Mouse (Mus musculus) liver, embryonic 13.5 days (tissue): ENCODE data around the gene Ikzf4. TPM values are rescaled to one million over a fixed set of nuclear protein-coding genes. Genes with fewer than 3 reads are reported as not detected.

Experiments
- ATAC-seq: fragments of 200-750 bp; cut with Nextera tagmentation; 2 replicates; pipeline ENCODE4 v1.8.0; 2017; ENCODE audit warnings: low read depth, mild to moderate bottlenecking, moderate number of reproducible peaks, moderate library complexity
- DNase-seq: peaks from one replicate; pipeline ENCODE4 v3.0.0; 2022
- H3K27ac ChIP-seq: fragments of 300-500 bp; sonication (generic); 2 replicates; pipeline ENCODE4 v1.5.1; 2015; ENCODE audit warnings: moderate library complexity, mild to moderate bottlenecking, inconsistent platforms
- H3K27me3 ChIP-seq: fragments of 300-500 bp; sonication (generic); 2 replicates; pipeline ENCODE4 v1.6.1; 2015; ENCODE audit warnings: mild to moderate bottlenecking, inconsistent platforms
- H3K36me3 ChIP-seq: fragments of 300-500 bp; sonication (generic); 2 replicates; pipeline ENCODE4 v1.6.1; 2015; ENCODE audit warnings: mild to moderate bottlenecking, inconsistent platforms
- H3K4me1 ChIP-seq: fragments of 300-500 bp; sonication (generic); replicated peaks from 2 replicates; pipeline ENCODE4 v1.6.1; 2015; ENCODE audit warnings: inconsistent platforms
- H3K4me2 ChIP-seq: fragments of 300-500 bp; sonication (generic); 2 replicates; pipeline ENCODE4 v1.6.1; 2015; ENCODE audit warnings: inconsistent platforms, mild to moderate bottlenecking, moderate library complexity
- H3K4me3 ChIP-seq: fragments of 300-500 bp; sonication (generic); replicated peaks from 2 replicates; pipeline ENCODE4 v1.5.1; 2015; ENCODE audit warnings: mild to moderate bottlenecking, inconsistent platforms
- H3K9ac ChIP-seq: fragments of 300-500 bp; sonication (generic); 2 replicates; pipeline ENCODE4 v1.6.1; 2015; ENCODE audit warnings: mild to moderate bottlenecking, inconsistent platforms
- H3K9me3 ChIP-seq: fragments of 300-500 bp; sonication (generic); replicated peaks from 2 replicates; pipeline ENCODE4 v1.6.1; 2016; ENCODE audit warnings: inconsistent platforms
- WGBS: fragments of 180-500 bp; shearing (Covaris S2); methylation state at CpG from one replicate; pipeline ENCODE4 v1.1.7; 2015; ENCODE audit not compliant: insufficient replicate concordance; 5-methylcytosine and 5-hydroxymethylcytosine counted together
- polyA plus RNA-seq: library from polyadenylated mRNA; unstranded; fragments of >200 nt; fragmentation: Nextera tagmentation; extraction: Ambion mirVana; gene quantifications from 2 replicates; pipeline ENCODE4 v1.2.1, GENCODE M21; 2015

The Ikzf4 gene
- polyA plus RNA-seq, 1 experiment from 2014 or later = 0.12 TPM

GRCm38 (mm10) chr10:128663441-128664220 lies 17.8 kb upstream of the Ikzf4 start:
- no peaks in the 10 kb centered on the region for H3K9me3 ChIP-seq
- no peak for DNase-seq
- peaks cover 28% of the 10 kb centered on the region for H3K27me3 ChIP-seq
- 15% methylated on average over 5 of the region's 5 CpGs for WGBS
- H3K4me1 ChIP-seq = peaks cover 45% of the 10 kb centered on the region
- no peaks in the 10 kb centered on the region for H3K36me3 ChIP-seq
- H3K9ac ChIP-seq = no peak overlapping the region
- no peak for ATAC-seq
- H3K27ac ChIP-seq = peak overlapping the region; percentile 66; the same call in 1 of the 2 replicates
- H3K4me2 ChIP-seq = no peak overlapping the region
- H3K4me3 ChIP-seq = no peak overlapping the region

GRCm38 (mm10) chr10:128662465-128662864 lies 16.7 kb upstream of the Ikzf4 start:
- DNase-seq (no peak), ATAC-seq (no peak)
- Histone ChIP-seq H3K27me3 (peaks cover 18% of the 10 kb centered on the region), H3K4me3 (no peak overlapping the region), H3K4me1 (peaks cover 41% of the 10 kb centered on the region), H3K9me3 (no peaks in the 10 kb centered on the region), H3K27ac (no peak overlapping the region), H3K4me2 (no peak overlapping the region), H3K9ac (no peak overlapping the region), H3K36me3 (no peaks in the 10 kb centered on the region)

GRCm38 (mm10) chr10:128659490-128659889 lies 13.7 kb upstream of the Ikzf4 start:
- Histone ChIP-seq H3K36me3 (no peaks in the 10 kb centered on the region), H3K27ac (no peak overlapping the region), H3K4me1 (peaks cover 39% of the 10 kb centered on the region), H3K9me3 (no peaks in the 10 kb centered on the region), H3K9ac (no peak overlapping the region), H3K4me2 (no peak overlapping the region), H3K4me3 (no peak overlapping the region), H3K27me3 (peaks cover 8% of the 10 kb centered on the region)
- DNase-seq (no peak), ATAC-seq (no peak)
- WGBS = 51% methylated on average over 9 of the region's 9 CpGs

- Histone ChIP-seq H3K4me2 (no peak overlapping the region), H3K27me3 (peaks cover 13% of the 10 kb centered on the region), H3K9ac (no peak overlapping the region), H3K36me3 (no peaks in the 10 kb centered on the region), H3K4me3 (no peak overlapping the region), H3K4me1 (peaks cover 22% of the 10 kb centered on the region), H3K9me3 (no peaks in the 10 kb centered on the region), H3K27ac (no peak overlapping the region)
- ATAC-seq = no peak
- no peak for DNase-seq
- WGBS = 52% methylated on average over 9 of the region's 9 CpGs
Measured at GRCm38 (mm10) chr10:128657844-128658243, 12.1 kb upstream of the Ikzf4 start.

GRCm38 (mm10) chr10:128656731-128657130 lies 10.9 kb upstream of the Ikzf4 start:
- H3K27me3 ChIP-seq = peaks cover 15% of the 10 kb centered on the region
- no peak overlapping the region for H3K4me3 ChIP-seq
- no peaks in the 10 kb centered on the region for H3K9me3 ChIP-seq
- H3K27ac ChIP-seq = no peak overlapping the region; the same call in 1 of the 2 replicates
- H3K4me2 ChIP-seq = no peak overlapping the region
- H3K36me3 ChIP-seq = no peaks in the 10 kb centered on the region
- H3K9ac ChIP-seq = no peak overlapping the region
- 57% methylated on average over 1 of the region's 1 CpGs for WGBS
- ATAC-seq (no peak), DNase-seq (no peak)
- H3K4me1 ChIP-seq = peaks cover 16% of the 10 kb centered on the region

- no peak for DNase-seq
- peak; percentile 73 for ATAC-seq
- Histone ChIP-seq H3K4me1 (peaks cover 16% of the 10 kb centered on the region), H3K9ac (no peak overlapping the region; the same call in 1 of the 2 replicates), H3K36me3 (no peaks in the 10 kb centered on the region), H3K4me3 (no peak overlapping the region), H3K9me3 (no peaks in the 10 kb centered on the region), H3K27ac (no peak overlapping the region), H3K27me3 (peaks cover 18% of the 10 kb centered on the region), H3K4me2 (no peak overlapping the region)
- WGBS = 32% methylated on average over 3 of the region's 3 CpGs
Measured at GRCm38 (mm10) chr10:128655254-128655653, 9.5 kb upstream of the Ikzf4 start.

- DNase-seq (no peak), ATAC-seq (no peak)
- no peaks in the 10 kb centered on the region for H3K36me3 ChIP-seq
- H3K27me3 ChIP-seq = 0 out of 2 replicates have a peak, but pooled peaks cover 10% of the 10 kb centered on the region
- peaks cover 16% of the 10 kb centered on the region for H3K4me1 ChIP-seq
- 63% methylated on average over 4 of the region's 4 CpGs for WGBS
- no peak overlapping the region for H3K4me3 ChIP-seq
- H3K9me3 ChIP-seq = no peaks in the 10 kb centered on the region
- no peak overlapping the region for H3K9ac ChIP-seq
- no peak overlapping the region for H3K27ac ChIP-seq
- H3K4me2 ChIP-seq = no peak overlapping the region
Measured at GRCm38 (mm10) chr10:128653866-128654265, 8.1 kb upstream of the Ikzf4 start.

- H3K4me3 ChIP-seq = peak overlapping the region; percentile 52
- H3K9me3 ChIP-seq = no peaks in the 10 kb centered on the region
- peak overlapping the region; percentile 33; the same call in 1 of the 2 replicates for H3K9ac ChIP-seq
- H3K4me1 ChIP-seq = peaks cover 30% of the 10 kb centered on the region
- ATAC-seq (peak; percentile 37), DNase-seq (no peak)
- no peaks in the 10 kb centered on the region for H3K36me3 ChIP-seq
- H3K27ac ChIP-seq = no peak overlapping the region
- peak overlapping the region; percentile 73 for H3K4me2 ChIP-seq
- 17% methylated on average over 10 of the region's 13 CpGs for WGBS
- peaks cover 58% of the 10 kb centered on the region for H3K27me3 ChIP-seq
Measured at GRCm38 (mm10) chr10:128646139-128647089, 623 bp upstream of the Ikzf4 start.

- ATAC-seq (no peak), DNase-seq (no peak)
- Histone ChIP-seq H3K4me2 (no peak overlapping the region), H3K9me3 (no peaks in the 10 kb centered on the region), H3K27ac (no peak overlapping the region), H3K9ac (no peak overlapping the region), H3K27me3 (peaks cover 79% of the 10 kb centered on the region), H3K36me3 (no peaks in the 10 kb centered on the region), H3K4me1 (peaks cover 30% of the 10 kb centered on the region), H3K4me3 (no peak overlapping the region)
- 57% methylated on average over 6 of the region's 6 CpGs for WGBS
Measured at GRCm38 (mm10) chr10:128642749-128643148, 3.0 kb downstream of the Ikzf4 start.

- Histone ChIP-seq H3K4me1 (peaks cover 34% of the 10 kb centered on the region), H3K27ac (no peak overlapping the region), H3K4me3 (no peak overlapping the region), H3K27me3 (peaks cover 76% of the 10 kb centered on the region), H3K36me3 (no peaks in the 10 kb centered on the region), H3K4me2 (no peak overlapping the region), H3K9me3 (no peaks in the 10 kb centered on the region), H3K9ac (no peak overlapping the region)
- ATAC-seq (no peak), DNase-seq (no peak)
- WGBS = 66% methylated on average over 7 of the region's 7 CpGs
Measured at GRCm38 (mm10) chr10:128641871-128642270, 3.9 kb downstream of the Ikzf4 start.

GRCm38 (mm10) chr10:128640891-128641290 lies 4.9 kb downstream of the Ikzf4 start:
- Histone ChIP-seq H3K27me3 (peaks cover 75% of the 10 kb centered on the region), H3K9me3 (no peaks in the 10 kb centered on the region), H3K4me1 (peaks cover 33% of the 10 kb centered on the region), H3K4me3 (no peak overlapping the region), H3K27ac (no peak overlapping the region), H3K9ac (no peak overlapping the region), H3K4me2 (no peak overlapping the region), H3K36me3 (no peaks in the 10 kb centered on the region)
- DNase-seq (no peak), ATAC-seq (no peak)
- 84% methylated on average over 15 of the region's 15 CpGs for WGBS
